Mouse (Mus musculus): ENCODE measurements around the gene Dlgap4.

- TF ChIP-seq CTCF (IDR thresholded peaks at IDR 0.05; ENCODE audit: low read depth, low read length) (no peak), TAL1 (conservative IDR thresholded peaks at IDR 0.05; ENCODE audit: low read depth, low read length) (no peak), POLR2AphosphoS5 (IDR thresholded peaks at IDR 0.05; ENCODE audit: insufficient replicate concordance, low read depth, low read length) (no peak), GATA1 (IDR thresholded peaks at IDR 0.05; ENCODE audit: borderline replicate concordance, low read length) (no peak), GATA2 (IDR thresholded peaks at IDR 0.05; ENCODE audit: borderline replicate concordance, low read depth, low read length) (no peak)
These were observed 64.6 kb downstream of the Dlgap4 start for GRCm38 (mm10) chr2:156678112-156678511.

Measured in G1E (cell line).